Comparison of ENCODE assay signal across 7 mouse cellular contexts in genomic region chr11:107012324-107013017, GRCm38 (mm10). TPM values are rescaled to one million over a fixed set of nuclear protein-coding genes. Genes with fewer than 3 reads are reported as not detected.
DNase-seq lines count a peak whose midpoint lies in the region; ATAC-seq lines count a peak whose summit lies in the region.

No protein-coding gene starts in this region.

- peaks cover 18% of the 10 kb centered on the region for H3K4me1 ChIP-seq in embryonic facial prominence, embryonic 10.5 days
- H3K4me1 ChIP-seq in limb, embryonic 11.5 days (ENCODE audit: control insufficient read depth, insufficient read depth, low read length), result 0 out of 2 replicates have a peak, but pooled peaks cover 2% of the 10 kb centered on the region
- H3K4me1 ChIP-seq in midbrain, embryonic 14.5 days (ENCODE audit: control insufficient read depth, insufficient read depth, low read length), result no peaks in the 10 kb centered on the region

- H3K9ac ChIP-seq in limb, embryonic 11.5 days (ENCODE audit: low read length), result peak overlapping the region; percentile 73
- H3K9ac ChIP-seq in midbrain, embryonic 14.5 days (replicated peaks; ENCODE audit: low read length), result peak overlapping the region; percentile 72

- H3K27ac ChIP-seq in embryonic facial prominence, embryonic 10.5 days (replicated peaks), result peak overlapping the region; percentile 92
- peak overlapping the region; percentile 89 for H3K27ac ChIP-seq in limb, embryonic 11.5 days (replicated peaks; ENCODE audit: low read depth, low read length)
- peak overlapping the region; percentile 90 for H3K27ac ChIP-seq in midbrain, embryonic 14.5 days (replicated peaks; ENCODE audit: low read depth, low read length)

- peak; percentile 92 for ATAC-seq in limb, embryonic 11.5 days (ENCODE audit: insufficient number of reproducible peaks, low FRiP score, low TSS enrichment, low read depth)
- peak; percentile 95 for ATAC-seq in midbrain, embryonic 14.5 days (ENCODE audit: low FRiP score, low TSS enrichment)

- WGBS in embryonic facial prominence, embryonic 10.5 days, result under 1% methylated on average over 37 of the region's 37 CpGs
- under 1% methylated on average over 37 of the region's 37 CpGs for WGBS in limb, embryonic 11.5 days
- under 1% methylated on average over 37 of the region's 37 CpGs for WGBS in midbrain, embryonic 14.5 days

- H3K36me3 ChIP-seq in embryonic facial prominence, embryonic 10.5 days (replicated peaks), result no peaks in the 10 kb centered on the region
- H3K36me3 ChIP-seq in limb, embryonic 11.5 days (ENCODE audit: control insufficient read depth, insufficient read depth, low read length), result no peaks in the 10 kb centered on the region
- H3K36me3 ChIP-seq in midbrain, embryonic 14.5 days (ENCODE audit: control insufficient read depth, insufficient read depth, low read length), result no peaks in the 10 kb centered on the region

- peak overlapping the region; percentile 70 for H3K4me3 ChIP-seq in embryonic facial prominence, embryonic 10.5 days
- peak overlapping the region; percentile 54 for H3K4me3 ChIP-seq in limb, embryonic 11.5 days (ENCODE audit: low read depth, low read length)
- peak overlapping the region; percentile 63 for H3K4me3 ChIP-seq in midbrain, embryonic 14.5 days (replicated peaks; ENCODE audit: low read depth, low read length)

- H3K27me3 ChIP-seq in embryonic facial prominence, embryonic 10.5 days (replicated peaks; ENCODE audit: low read depth, poor library complexity, severe bottlenecking), result no peaks in the 10 kb centered on the region
- H3K27me3 ChIP-seq in limb, embryonic 11.5 days (ENCODE audit: control insufficient read depth, insufficient read depth, low read length), result no peaks in the 10 kb centered on the region
- no peaks in the 10 kb centered on the region for H3K27me3 ChIP-seq in midbrain, embryonic 14.5 days (ENCODE audit: control insufficient read depth, insufficient read depth, low read length)

- H3K9me3 ChIP-seq in embryonic facial prominence, embryonic 10.5 days, result no peaks in the 10 kb centered on the region
- H3K9me3 ChIP-seq in limb, embryonic 11.5 days (ENCODE audit: control insufficient read depth, low read length), result no peaks in the 10 kb centered on the region
- H3K9me3 ChIP-seq in midbrain, embryonic 14.5 days (ENCODE audit: control insufficient read depth, low read length), result no peaks in the 10 kb centered on the region

- peak; percentile 99 for DNase-seq in adrenal gland, postnatal 10 days
- peak; percentile 97 for DNase-seq in embryonic facial prominence, embryonic 10.5 days (ENCODE audit: low spot score)
- peak; percentile 100 for DNase-seq in heart, adult 11 months
- peak; percentile 100 for DNase-seq in kidney, adult 18-20 months
- peak; percentile 100 for DNase-seq in limb, embryonic 11.5 days (ENCODE audit: low spot score)
- DNase-seq in midbrain, embryonic 14.5 days, result peak; percentile 99
- peak; percentile 96 to 97 for DNase-seq in spleen, adult 18-20 months

- H3K4me2 ChIP-seq in limb, embryonic 11.5 days (ENCODE audit: low read depth, severe bottlenecking), result peak overlapping the region; percentile 42
- peak overlapping the region; percentile 62 for H3K4me2 ChIP-seq in midbrain, embryonic 14.5 days (ENCODE audit: low read length)

RNA-seq across cellular contexts. Expression of gene 1810010H24Rik, which starts 13.0 kb away (rescaled TPM):
- 1 to 10 TPM; 1.8 to 2.9 TPM for total RNA-seq in adrenal gland, postnatal 10 days (2021)
- 0.98 and 2.1 TPM in 2 replicates for polyA plus RNA-seq in embryonic facial prominence, embryonic 10.5 days (2016; fragmentation: Nextera tagmentation; extraction: Ambion mirVana)
- polyA plus RNA-seq in limb, embryonic 11.5 days (2014; fragmentation: Nextera tagmentation; extraction: Ambion mirVana), result 1.5 TPM in 2 replicates
- 9.6 and 11.1 TPM in 2 replicates for polyA plus RNA-seq in midbrain, embryonic 14.5 days (2014; fragmentation: Nextera tagmentation; extraction: Ambion mirVana)

RNA-seq across cellular contexts. Expression of gene Kpna2, which starts 13.1 kb away (rescaled TPM):
- 10 to 100 TPM; 45.3 to 46.7 TPM for total RNA-seq in adrenal gland, postnatal 10 days (2021)
- polyA plus RNA-seq in embryonic facial prominence, embryonic 10.5 days (2016; fragmentation: Nextera tagmentation; extraction: Ambion mirVana), result 631 and 685 TPM in 2 replicates
- polyA plus RNA-seq in limb, embryonic 11.5 days (2014; fragmentation: Nextera tagmentation; extraction: Ambion mirVana), result 624 and 640 TPM in 2 replicates
- polyA plus RNA-seq in midbrain, embryonic 14.5 days (2014; fragmentation: Nextera tagmentation; extraction: Ambion mirVana), result 127 and 206 TPM in 2 replicates

Comparison
In these comparisons a context has a peak if more than half of its experiments do, and no peak if none do; other contexts are left out.
1. Peak in every context shown above with its lines: DNase-seq, ATAC-seq, H3K4me3 ChIP-seq and H3K27ac ChIP-seq.